ENCODE assay signal across 8 mouse cellular contexts in the genomic region with DNA sequence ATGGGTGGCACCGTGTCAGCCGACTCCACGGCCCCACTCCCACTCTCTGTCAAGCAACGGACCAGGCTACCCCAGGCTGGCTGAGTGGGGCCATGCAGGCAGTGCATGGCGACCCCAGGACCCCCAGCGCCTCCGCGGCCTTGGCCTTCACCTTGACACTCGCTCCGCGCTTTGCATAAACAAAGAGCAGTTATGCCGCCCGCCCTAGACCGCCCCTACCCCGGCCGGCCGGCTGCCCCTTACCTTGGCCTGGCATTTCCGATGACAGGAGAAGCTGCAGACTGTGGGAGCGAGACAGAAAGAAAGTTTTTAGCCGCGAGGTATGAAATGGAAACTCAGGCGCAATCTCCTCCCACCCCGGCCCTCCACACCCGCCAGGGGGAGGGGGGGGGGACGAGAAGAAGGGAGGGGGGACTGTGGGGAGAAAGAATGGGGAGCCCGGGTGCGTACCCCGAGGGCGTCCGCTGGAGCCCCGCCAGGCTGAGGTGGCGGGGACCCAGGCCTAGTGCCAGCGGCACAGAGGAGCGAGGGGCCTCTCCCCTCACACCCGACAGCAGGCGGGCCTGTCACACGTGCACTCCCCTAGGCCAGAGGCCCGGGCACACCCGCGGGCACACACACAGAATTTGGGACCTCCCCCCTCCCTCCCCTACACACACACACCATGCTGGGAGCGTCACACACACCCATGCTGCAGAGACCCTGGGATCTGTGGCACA. TPM values are rescaled to one million over a fixed set of nuclear protein-coding genes. Genes with fewer than 3 reads are reported as not detected.
A peak's percentile ranks its signal among the peaks of the same experiment; 100 is the strongest.
DNase-seq lines count a peak whose midpoint lies in the region; ATAC-seq and TF ChIP-seq lines count a peak whose summit lies in the region.

No protein-coding gene starts in this region.

- no peak for TF ChIP-seq CTCF in heart, postnatal 0 days (IDR thresholded peaks at IDR 0.05; ENCODE audit: low read depth)

- ATAC-seq in heart, postnatal 0 days (ENCODE audit: insufficient read depth, low read depth): peak; percentile 62
- ATAC-seq in limb, embryonic 15.5 days (ENCODE audit: insufficient number of reproducible peaks, low FRiP score, low TSS enrichment, low read depth): peak; percentile 67; the same call in 1 of the 2 replicates
- peak; percentile 62 for ATAC-seq in neural tube, embryonic 12.5 days (ENCODE audit: low FRiP score, low read depth)

- H3K27me3 ChIP-seq in heart, postnatal 0 days (ENCODE audit: control insufficient read depth, insufficient read depth, low read length): no peaks in the 10 kb centered on the region
- H3K27me3 ChIP-seq in limb, embryonic 15.5 days: no peaks in the 10 kb centered on the region
- peaks cover 12% of the 10 kb centered on the region; the same call in 1 of the 2 replicates for H3K27me3 ChIP-seq in neural tube, embryonic 12.5 days (replicated peaks)

- 3% methylated on average over 39 of the region's 41 CpGs for WGBS in heart, postnatal 0 days
- 4% methylated on average over 41 of the region's 41 CpGs for WGBS in limb, embryonic 15.5 days
- WGBS in neural tube, embryonic 12.5 days: 4% methylated on average over 40 of the region's 41 CpGs

- intact Hi-C loops in gastrocnemius, postnatal 36 days (cut with DNase I): no loop called here

- peak; percentile 6 for DNase-seq in cerebellum, adult 9-11 months
- DNase-seq in cerebellum, postnatal 14 days: no peak
- no peak for DNase-seq in heart, postnatal 0 days (ENCODE audit: low spot score)
- no peak for DNase-seq in frontal cortex, postnatal 36 days (ENCODE audit: low spot score in 2 of 2)
- DNase-seq in gastrocnemius, postnatal 36 days: no peak

- H3K4me2 ChIP-seq in heart, postnatal 0 days (ENCODE audit: low read depth, low read length): peak overlapping the region; percentile 88
- H3K4me2 ChIP-seq in limb, embryonic 15.5 days: peak overlapping the region; percentile 66
- peak overlapping the region; percentile 65 for H3K4me2 ChIP-seq in neural tube, embryonic 12.5 days (replicated peaks)

- no peaks in the 10 kb centered on the region for H3K9me3 ChIP-seq in heart, postnatal 0 days (replicated peaks; ENCODE audit: control insufficient read depth, low read length)
- no peaks in the 10 kb centered on the region for H3K9me3 ChIP-seq in limb, embryonic 15.5 days
- no peaks in the 10 kb centered on the region for H3K9me3 ChIP-seq in neural tube, embryonic 12.5 days

- peak overlapping the region; percentile 77 for H3K9ac ChIP-seq in heart, postnatal 0 days (replicated peaks; ENCODE audit: low read depth, low read length)
- H3K9ac ChIP-seq in limb, embryonic 15.5 days: peak overlapping the region; percentile 41
- peak overlapping the region; percentile 55 for H3K9ac ChIP-seq in neural tube, embryonic 12.5 days

- H3K4me1 ChIP-seq in brown adipose tissue, adult 24 weeks (ENCODE audit: control insufficient read depth, insufficient read depth, insufficient read length, low read length): peaks cover 52% of the 10 kb centered on the region
- H3K4me1 ChIP-seq in heart, postnatal 0 days (ENCODE audit: control insufficient read depth, insufficient read depth): peaks cover 44% of the 10 kb centered on the region
- H3K4me1 ChIP-seq in limb, embryonic 15.5 days: peaks cover 62% of the 10 kb centered on the region
- H3K4me1 ChIP-seq in neural tube, embryonic 12.5 days: peaks cover 20% of the 10 kb centered on the region

- H3K36me3 ChIP-seq in heart, postnatal 0 days (replicated peaks; ENCODE audit: control insufficient read depth, insufficient read depth, low read length): no peaks in the 10 kb centered on the region
- H3K36me3 ChIP-seq in limb, embryonic 15.5 days: no peaks in the 10 kb centered on the region
- H3K36me3 ChIP-seq in neural tube, embryonic 12.5 days: no peaks in the 10 kb centered on the region

- H3K4me3 ChIP-seq in brown adipose tissue, adult 24 weeks (ENCODE audit: insufficient read depth, low read depth, low read length): peak overlapping the region; percentile 56
- peak overlapping the region; percentile 49 for H3K4me3 ChIP-seq in heart, postnatal 0 days (ENCODE audit: low read depth, low read length)
- H3K4me3 ChIP-seq in limb, embryonic 15.5 days: peak overlapping the region; percentile 45
- H3K4me3 ChIP-seq in neural tube, embryonic 12.5 days: peak overlapping the region; percentile 22

- peak overlapping the region; percentile 35 for H3K27ac ChIP-seq in brown adipose tissue, adult 24 weeks (replicated peaks; ENCODE audit: low read depth, low read length)
- H3K27ac ChIP-seq in heart, postnatal 0 days (ENCODE audit: low read depth): peak overlapping the region; percentile 92
- peak overlapping the region; percentile 80 for H3K27ac ChIP-seq in limb, embryonic 15.5 days
- H3K27ac ChIP-seq in neural tube, embryonic 12.5 days: no peak overlapping the region

- TF ChIP-seq EP300 in heart, postnatal 0 days (IDR thresholded peaks at IDR 0.05; ENCODE audit: low read depth): no peak

RNA-seq across cellular contexts. Expression of gene Tns1, which starts 55.7 kb away (rescaled TPM):
- 237 and 280 TPM in 2 replicates for polyA plus RNA-seq in brown adipose tissue, adult 24 weeks (2012; ENCODE audit: insufficient read depth, insufficient read length, missing spikeins)
- 458 and 512 TPM in 2 replicates for total RNA-seq in heart, postnatal 0 days (2014; rRNA removed; ENCODE audit: low replicate concordance)
- 108 and 125 TPM in 2 replicates for polyA plus RNA-seq in heart, postnatal 0 days (2015; fragmentation: Nextera tagmentation; extraction: Ambion mirVana)
- 59.9 and 65.2 TPM in 2 replicates for polyA plus RNA-seq in limb, embryonic 15.5 days (2015; fragmentation: Nextera tagmentation; extraction: Ambion mirVana)
- polyA plus RNA-seq in neural tube, embryonic 12.5 days (2016; fragmentation: Nextera tagmentation; extraction: Ambion mirVana): 13.8 and 16.5 TPM in 2 replicates
- 100 to 1,000 TPM; 194 to 248 TPM for total RNA-seq in gastrocnemius, postnatal 36 days (2021)

RNA-seq across cellular contexts. Expression of gene Rufy4, which starts 56.8 kb away (rescaled TPM):
- polyA plus RNA-seq in brown adipose tissue, adult 24 weeks (2012; ENCODE audit: insufficient read depth, insufficient read length, missing spikeins): 1.8 and 2.1 TPM in 2 replicates
- total RNA-seq in heart, postnatal 0 days (2014; rRNA removed; ENCODE audit: low replicate concordance): 0.58 TPM in 1 of 2 replicates, not detected in the other
- polyA plus RNA-seq in heart, postnatal 0 days (2015; fragmentation: Nextera tagmentation; extraction: Ambion mirVana): 0.37 and 0.52 TPM in 2 replicates
- polyA plus RNA-seq in limb, embryonic 15.5 days (2015; fragmentation: Nextera tagmentation; extraction: Ambion mirVana): 0.35 and 0.84 TPM in 2 replicates
- polyA plus RNA-seq in neural tube, embryonic 12.5 days (2016; fragmentation: Nextera tagmentation; extraction: Ambion mirVana): 0.37 and 0.51 TPM in 2 replicates
- under 1 TPM in 1 of 2 experiments, not detected in 1; 0.10 TPM for total RNA-seq in gastrocnemius, postnatal 36 days (2021)
